Mouse (Mus musculus): ENCODE results near the gene Meioc. TPM values are rescaled to one million over a fixed set of nuclear protein-coding genes. Genes with fewer than 3 reads are reported as not detected.

Gene Meioc
- total and polyA plus RNA-seq, 2 experiments from 2014 or later, result 0.23 TPM; not detected in 1

DNA sequence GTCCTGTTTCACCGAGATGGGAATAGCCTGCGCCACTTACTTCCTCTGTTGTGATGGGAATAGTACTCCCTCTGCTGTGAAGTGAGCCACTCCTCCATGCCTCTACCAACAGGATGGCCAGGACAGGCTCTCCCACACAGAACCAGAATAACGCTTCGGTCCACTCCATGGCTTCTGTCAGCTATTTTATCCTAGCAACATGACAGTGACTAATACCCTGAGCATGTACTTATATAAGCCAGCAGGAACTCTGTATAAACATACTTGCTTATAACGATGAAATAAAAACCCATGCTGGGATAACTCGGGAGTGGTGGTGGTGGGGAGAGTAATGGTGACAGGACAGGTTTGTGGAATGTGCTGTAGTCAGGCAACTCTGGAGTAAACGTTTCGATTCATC, 7.6 kb upstream of the Meioc start:
- Histone ChIP-seq H3K27me3 (ENCODE audit: insufficient read depth, low read length) (no peaks in the 10 kb centered on the region), H3K4me1 (ENCODE audit: insufficient read depth, low read length) (no peaks in the 10 kb centered on the region), H3K4me3 (ENCODE audit: low read depth, low read length) (no peak overlapping the region), H3K4me2 (ENCODE audit: low read depth, low read length, poor library complexity, severe bottlenecking) (no peak overlapping the region), H3K9ac (replicated peaks; ENCODE audit: low read length, poor library complexity, severe bottlenecking) (no peak overlapping the region), H3K36me3 (ENCODE audit: insufficient read depth, low read length) (no peaks in the 10 kb centered on the region), H3K27ac (ENCODE audit: low read depth, low read length) (no peak overlapping the region), H3K9me3 (ENCODE audit: low read length) (no peaks in the 10 kb centered on the region)
- no peak for ATAC-seq (ENCODE audit: low FRiP score)
- 81% methylated on average over 8 of the region's 8 CpGs for WGBS
- no peak for DNase-seq (ENCODE audit: low spot score)
- TF ChIP-seq CTCF (IDR thresholded peaks at IDR 0.05), result no peak

DNA sequence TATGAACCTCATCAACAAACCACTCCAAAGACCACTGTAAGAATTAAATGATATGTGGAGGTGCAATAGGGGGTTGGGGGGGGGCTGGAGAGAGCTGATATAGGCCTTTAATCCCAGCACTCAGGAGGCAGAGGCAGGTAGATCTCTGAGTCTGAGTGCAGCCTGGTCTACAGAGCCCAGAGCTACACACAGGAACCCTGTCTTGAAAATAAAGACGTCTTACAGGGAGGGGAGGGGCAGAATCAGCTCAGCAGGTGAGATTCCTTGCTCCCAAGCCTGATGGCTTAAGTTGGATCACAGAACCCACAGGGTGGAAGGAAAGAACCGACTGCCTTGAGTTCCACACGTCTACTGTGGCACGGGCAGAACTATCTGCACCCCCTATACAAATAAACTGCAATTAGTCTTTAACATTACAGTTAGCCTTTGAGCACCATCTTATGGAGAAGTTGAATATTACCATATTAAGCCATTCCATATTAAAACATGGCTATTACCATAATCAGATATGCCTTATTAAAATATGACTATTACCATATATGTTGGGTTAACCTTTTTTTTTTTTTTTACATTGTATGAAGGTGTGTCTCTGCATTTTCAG, 7.1 kb upstream of the Meioc start:
- H3K27me3 ChIP-seq (ENCODE audit: insufficient read depth, low read length), result no peaks in the 10 kb centered on the region

DNA sequence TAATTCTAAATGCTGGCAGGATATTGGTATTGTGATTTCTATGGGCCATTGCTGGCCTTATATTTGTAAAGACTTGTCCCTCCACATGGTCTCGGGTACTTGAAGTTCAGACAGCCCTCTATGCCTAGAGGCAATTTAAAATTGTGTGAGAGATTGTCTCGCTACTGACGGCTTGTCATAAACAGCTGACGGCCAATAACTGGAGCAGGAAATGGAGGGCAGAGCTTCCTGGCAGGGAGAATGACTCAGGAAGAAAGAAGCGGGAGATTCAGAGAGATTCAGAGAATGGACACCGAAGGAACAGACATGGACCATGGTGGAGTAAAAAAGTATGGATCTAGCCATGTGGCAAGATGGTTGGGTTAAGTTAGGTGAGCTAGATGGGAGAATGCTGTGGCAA, 6.6 kb upstream of the Meioc start:
- Histone ChIP-seq H3K36me3 (ENCODE audit: insufficient read depth, low read length) (no peaks in the 10 kb centered on the region), H3K4me3 (ENCODE audit: low read depth, low read length) (no peak overlapping the region), H3K27me3 (ENCODE audit: insufficient read depth, low read length) (no peaks in the 10 kb centered on the region), H3K4me1 (ENCODE audit: insufficient read depth, low read length) (no peaks in the 10 kb centered on the region), H3K27ac (ENCODE audit: low read depth, low read length) (no peak overlapping the region), H3K9ac (replicated peaks; ENCODE audit: low read length, poor library complexity, severe bottlenecking) (no peak overlapping the region), H3K9me3 (ENCODE audit: low read length) (no peaks in the 10 kb centered on the region), H3K4me2 (ENCODE audit: low read depth, low read length, poor library complexity, severe bottlenecking) (no peak overlapping the region)
- 81% methylated on average over 6 of the region's 6 CpGs for WGBS
- TF ChIP-seq CTCF (IDR thresholded peaks at IDR 0.05), result no peak
- DNase-seq (ENCODE audit: low spot score), result no peak
- no peak for ATAC-seq (ENCODE audit: low FRiP score)

More for the DNA sequence above, 7.1 kb upstream of the Meioc start:
- no peak overlapping the region for H3K9ac ChIP-seq (replicated peaks; ENCODE audit: low read length, poor library complexity, severe bottlenecking)
- H3K4me2 ChIP-seq (ENCODE audit: low read depth, low read length, poor library complexity, severe bottlenecking), result no peak overlapping the region
- ATAC-seq (ENCODE audit: low FRiP score), result no peak
- peak; percentile 81 for TF ChIP-seq CTCF (IDR thresholded peaks at IDR 0.05)
- H3K9me3 ChIP-seq (ENCODE audit: low read length), result no peaks in the 10 kb centered on the region
- no peaks in the 10 kb centered on the region for H3K4me1 ChIP-seq (ENCODE audit: insufficient read depth, low read length)
- peak; percentile 50 for DNase-seq (ENCODE audit: low spot score)
- H3K4me3 ChIP-seq (ENCODE audit: low read depth, low read length), result no peak overlapping the region
- no peaks in the 10 kb centered on the region for H3K36me3 ChIP-seq (ENCODE audit: insufficient read depth, low read length)
- no peak overlapping the region for H3K27ac ChIP-seq (ENCODE audit: low read depth, low read length)
- 12% methylated on average over 4 of the region's 4 CpGs for WGBS

DNA sequence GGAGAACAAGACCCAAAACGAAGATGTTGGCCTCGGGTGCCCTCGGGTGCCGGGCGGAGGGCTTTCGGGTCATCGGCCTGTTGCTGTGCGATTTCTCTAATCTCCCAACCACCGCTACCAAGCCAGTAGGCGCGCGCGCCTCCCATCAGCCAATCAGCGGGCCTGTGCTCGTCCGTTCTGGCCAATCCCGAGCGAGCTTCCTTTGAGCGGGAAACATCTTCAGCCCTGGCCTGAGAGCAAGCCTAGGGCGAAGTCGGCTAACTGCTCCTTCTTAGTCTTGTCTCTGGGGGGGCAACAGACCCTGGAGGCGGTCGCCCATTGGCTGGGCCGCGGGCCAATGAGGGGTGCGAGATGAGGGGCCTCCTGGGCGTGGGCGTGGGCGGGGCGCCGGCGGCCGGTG, 1.6 kb downstream of the Meioc start:
- Histone ChIP-seq H3K4me2 (ENCODE audit: low read depth, low read length, poor library complexity, severe bottlenecking) (no peak overlapping the region), H3K36me3 (ENCODE audit: insufficient read depth, low read length) (no peaks in the 10 kb centered on the region), H3K9me3 (ENCODE audit: low read length) (no peaks in the 10 kb centered on the region), H3K9ac (replicated peaks; ENCODE audit: low read length, poor library complexity, severe bottlenecking) (no peak overlapping the region), H3K27me3 (ENCODE audit: insufficient read depth, low read length) (peaks cover 16% of the 10 kb centered on the region), H3K27ac (ENCODE audit: low read depth, low read length) (no peak overlapping the region), H3K4me3 (ENCODE audit: low read depth, low read length) (no peak overlapping the region), H3K4me1 (ENCODE audit: insufficient read depth, low read length) (no peaks in the 10 kb centered on the region)
- DNase-seq (ENCODE audit: low spot score) (no peak), ATAC-seq (ENCODE audit: low FRiP score) (no peak)
- TF ChIP-seq CTCF (IDR thresholded peaks at IDR 0.05), result no peak
- WGBS, result 62% methylated on average over 33 of the region's 33 CpGs

DNA sequence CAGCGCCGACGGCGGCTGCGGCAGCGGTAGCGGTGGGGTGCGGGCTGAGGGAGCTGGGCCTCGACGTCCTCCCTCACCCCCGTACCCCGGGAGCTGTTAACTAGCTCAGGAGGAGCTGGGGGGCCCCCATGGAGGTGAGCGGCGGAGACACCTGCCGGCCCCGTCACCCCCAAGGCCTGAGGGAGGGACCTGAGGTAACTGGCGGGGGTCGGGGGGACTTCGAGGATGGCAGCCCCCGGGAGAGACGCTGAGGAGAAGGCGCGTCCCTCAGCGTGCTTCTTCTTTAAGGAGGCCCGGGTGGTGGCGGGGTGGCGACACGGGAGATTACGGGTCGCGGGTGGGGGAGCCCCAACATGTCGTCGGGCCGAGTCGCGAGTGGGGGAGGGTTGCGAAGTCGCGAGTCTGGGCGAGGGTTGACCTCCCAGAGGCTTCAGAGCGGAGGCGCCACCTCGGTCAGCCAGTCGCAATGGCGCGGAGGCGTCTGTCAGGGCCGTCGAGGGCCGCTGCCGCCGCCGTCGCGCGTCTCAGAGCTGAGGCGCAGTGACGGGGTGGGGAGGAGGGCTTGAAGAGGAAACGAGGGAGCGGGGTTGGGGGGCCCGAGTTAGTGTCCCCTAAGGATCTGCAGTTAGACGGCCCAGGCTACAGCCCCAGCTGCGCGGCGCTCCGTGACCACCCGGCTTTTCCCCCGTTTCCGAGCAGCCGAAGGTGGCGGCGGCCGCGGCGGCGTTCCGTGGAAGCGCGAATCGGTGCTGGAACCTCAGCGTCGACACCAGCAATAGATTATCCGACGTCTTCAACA, 2.3 kb downstream of the Meioc start:
- peaks cover 16% of the 10 kb centered on the region for H3K27me3 ChIP-seq (ENCODE audit: insufficient read depth, low read length)
- ATAC-seq (ENCODE audit: low FRiP score) (no peak), DNase-seq (ENCODE audit: low spot score) (no peak)
- 0 out of 2 replicates have a peak overlapping the region, but pooled peaks have one; percentile 5 for H3K4me3 ChIP-seq (ENCODE audit: low read depth, low read length)
- 47% methylated on average over 77 of the region's 84 CpGs for WGBS
- no peak for TF ChIP-seq CTCF (IDR thresholded peaks at IDR 0.05)
- no peak overlapping the region for H3K4me2 ChIP-seq (ENCODE audit: low read depth, low read length, poor library complexity, severe bottlenecking)
- no peaks in the 10 kb centered on the region for H3K9me3 ChIP-seq (ENCODE audit: low read length)
- no peak overlapping the region for H3K9ac ChIP-seq (replicated peaks; ENCODE audit: low read length, poor library complexity, severe bottlenecking)
- no peaks in the 10 kb centered on the region for H3K36me3 ChIP-seq (ENCODE audit: insufficient read depth, low read length)
- no peaks in the 10 kb centered on the region for H3K4me1 ChIP-seq (ENCODE audit: insufficient read depth, low read length)
- H3K27ac ChIP-seq (ENCODE audit: low read depth, low read length), result no peak overlapping the region

DNA sequence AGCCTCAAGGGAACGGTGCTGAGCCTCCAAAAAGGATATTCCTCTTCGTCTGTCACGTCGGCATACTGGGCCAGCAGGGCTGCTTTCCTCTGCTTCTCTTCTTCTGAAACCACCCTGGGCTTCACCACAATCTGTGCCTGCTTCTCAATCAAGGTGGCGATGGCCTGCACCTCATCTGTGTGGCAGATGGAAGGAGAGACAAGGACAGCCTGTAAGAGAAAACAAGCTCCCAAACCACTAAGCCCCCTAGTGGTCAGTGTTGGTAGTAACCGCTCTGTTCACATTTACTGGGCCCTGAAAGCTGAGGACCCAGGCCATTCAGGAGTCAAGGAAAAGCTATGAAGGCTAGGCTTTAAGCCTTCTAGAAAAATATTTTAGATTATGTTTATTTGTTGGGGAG, 26.6 kb downstream of the Meioc start:
- 70% methylated on average over 6 of the region's 6 CpGs for WGBS
- peak; percentile 87 for TF ChIP-seq CTCF (IDR thresholded peaks at IDR 0.05)
- no peak overlapping the region for H3K4me3 ChIP-seq (ENCODE audit: low read depth, low read length)
- H3K27me3 ChIP-seq (ENCODE audit: insufficient read depth, low read length), result no peaks in the 10 kb centered on the region
- H3K36me3 ChIP-seq (ENCODE audit: insufficient read depth, low read length), result peaks cover 11% of the 10 kb centered on the region; the same call in 1 of the 2 replicates
- H3K4me1 ChIP-seq (ENCODE audit: insufficient read depth, low read length), result no peaks in the 10 kb centered on the region
- H3K9ac ChIP-seq (replicated peaks; ENCODE audit: low read length, poor library complexity, severe bottlenecking), result no peak overlapping the region
- DNase-seq (ENCODE audit: low spot score) (peak; percentile 81), ATAC-seq (ENCODE audit: low FRiP score) (no peak)
- no peaks in the 10 kb centered on the region for H3K9me3 ChIP-seq (ENCODE audit: low read length)
- H3K27ac ChIP-seq (ENCODE audit: low read depth, low read length), result no peak overlapping the region
- no peak overlapping the region for H3K4me2 ChIP-seq (ENCODE audit: low read depth, low read length, poor library complexity, severe bottlenecking)

Measured in midbrain, postnatal 0 days (tissue).